Mouse (Mus musculus) thymus, postnatal 14 days (tissue): ENCODE measurements at regions not wholly inside any gene's neighbourhood (a gene's known extent, or its start where the extent isn't known, plus 50 kb on each side); places are given as distances from the start of the nearest gene placed in this dataset.

Experiments used
- DNase-seq: peaks from one replicate; pipeline ENCODE4 v3.0.0; 2021

GRCm38 (mm10) chr13:33721851-33722250 lies 60.6 kb downstream of the Serpinb6d start:
- no peak for DNase-seq

- DNase-seq = peak; percentile 14
Observed at GRCm38 (mm10) chr13:33762293-33763125, 80.7 kb downstream of the Serpinb6e start.

- no peak for DNase-seq
Observed at GRCm38 (mm10) chr13:33763295-33763916, 79.8 kb downstream of the Serpinb6e start.
